Mouse (Mus musculus) liver, embryonic 15.5 days (tissue): ENCODE results near the gene Acmsd. TPM values are rescaled to one million over a fixed set of nuclear protein-coding genes. Genes with fewer than 3 reads are reported as not detected.
"Not testable (repeated sequence)": the region's sequence is repeated elsewhere in the genome, so short reads cannot be mapped to it uniquely, and the experiment has no call there.

ENCODE experiments used
- ATAC-seq: fragments of 200-750 bp; cut with Nextera tagmentation; 2 replicates; pipeline ENCODE4 v1.8.0; 2017; ENCODE audit warnings: moderate number of reproducible peaks, mild to moderate bottlenecking, moderate library complexity; ENCODE audit not compliant: insufficient read depth
- H3K27ac ChIP-seq: fragments of 300-500 bp; sonication (generic); replicated peaks from 2 replicates; pipeline ENCODE4 v1.5.1; 2015; ENCODE audit warnings: mild to moderate bottlenecking, inconsistent platforms
- H3K27me3 ChIP-seq: fragments of 300-500 bp; sonication (generic); 2 replicates; pipeline ENCODE4 v1.6.1; 2015; ENCODE audit warnings: mild to moderate bottlenecking, inconsistent platforms
- H3K36me3 ChIP-seq: fragments of 300-500 bp; sonication (generic); replicated peaks from 2 replicates; pipeline ENCODE4 v1.6.1; 2015; ENCODE audit warnings: moderate library complexity, mild to moderate bottlenecking, inconsistent platforms
- H3K4me1 ChIP-seq: fragments of 300-500 bp; sonication (generic); replicated peaks from 2 replicates; pipeline ENCODE4 v1.6.1; 2015; ENCODE audit warnings: inconsistent platforms
- H3K4me2 ChIP-seq: fragments of 300-500 bp; sonication (generic); 2 replicates; pipeline ENCODE4 v1.6.1; 2015; ENCODE audit warnings: moderate library complexity, mild to moderate bottlenecking, inconsistent platforms
- H3K4me3 ChIP-seq: fragments of 300-500 bp; sonication (generic); replicated peaks from 2 replicates; pipeline ENCODE4 v1.5.1; 2015; ENCODE audit warnings: mild to moderate bottlenecking, inconsistent platforms
- H3K9ac ChIP-seq: fragments of 300-500 bp; sonication (generic); 2 replicates; pipeline ENCODE4 v1.6.1; 2015; ENCODE audit warnings: moderate library complexity, mild to moderate bottlenecking, inconsistent platforms
- H3K9me3 ChIP-seq: fragments of 300-500 bp; sonication (generic); replicated peaks from 2 replicates; pipeline ENCODE4 v1.6.1; 2016; ENCODE audit warnings: inconsistent platforms
- WGBS: fragments of 180-500 bp; shearing (Covaris S2); methylation state at CpG from one replicate; pipeline ENCODE4 v1.1.7; 2015; ENCODE audit warnings: mixed read lengths; ENCODE audit not compliant: insufficient replicate concordance; 5-methylcytosine and 5-hydroxymethylcytosine counted together
- polyA plus RNA-seq: library from polyadenylated mRNA; unstranded; fragments of >200 nt; fragmentation: Nextera tagmentation; extraction: Ambion mirVana; gene quantifications from 2 replicates; pipeline ENCODE4 v1.2.1, GENCODE M21; 2015

Acmsd gene
- polyA plus RNA-seq, 1 experiment from 2014 or later: 7.5 TPM

GRCm38 (mm10) chr1:127750401-127751102 lies 21.3 kb downstream of the Acmsd start:
- Histone ChIP-seq H3K4me1 (peaks cover 15% of the 10 kb centered on the region), H3K9ac (no peak overlapping the region), H3K27me3 (no peaks in the 10 kb centered on the region), H3K27ac (no peak overlapping the region), H3K4me2 (no peak overlapping the region), H3K4me3 (no peak overlapping the region), H3K36me3 (no peaks in the 10 kb centered on the region), H3K9me3 (no peaks in the 10 kb centered on the region)
- no peak for ATAC-seq
- WGBS: 78% methylated on average over 11 of the region's 11 CpGs

DNA sequence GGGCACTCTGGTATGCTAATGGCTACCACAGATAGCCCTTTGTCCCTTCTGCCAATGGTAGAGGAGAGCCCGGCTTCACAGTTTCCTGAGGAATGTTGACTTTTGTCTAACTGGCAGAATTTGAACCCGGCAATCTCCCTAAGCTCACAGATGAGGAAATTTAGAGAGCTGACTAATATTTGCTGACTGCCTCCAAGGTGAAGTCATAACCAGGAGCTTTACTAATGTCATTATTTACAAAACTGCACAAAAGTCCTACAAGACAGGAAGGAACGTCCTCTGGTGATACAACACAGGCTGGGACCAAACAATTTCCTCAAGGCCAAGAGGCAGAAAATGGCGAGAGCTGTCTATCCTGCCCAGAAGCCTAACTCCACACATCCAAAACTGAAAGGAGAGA lies 26.6 kb downstream of the Acmsd start:
- H3K4me3 ChIP-seq: no peak overlapping the region
- 39% methylated on average over 4 of the region's 4 CpGs for WGBS
- no peaks in the 10 kb centered on the region for H3K27me3 ChIP-seq
- peaks cover 50% of the 10 kb centered on the region for H3K4me1 ChIP-seq
- peak; percentile 16 for ATAC-seq
- no peaks in the 10 kb centered on the region for H3K36me3 ChIP-seq
- peak overlapping the region; percentile 76 for H3K4me2 ChIP-seq
- no peaks in the 10 kb centered on the region for H3K9me3 ChIP-seq
- peak overlapping the region; percentile 96 for H3K27ac ChIP-seq
- H3K9ac ChIP-seq: peak overlapping the region; percentile 58

DNA sequence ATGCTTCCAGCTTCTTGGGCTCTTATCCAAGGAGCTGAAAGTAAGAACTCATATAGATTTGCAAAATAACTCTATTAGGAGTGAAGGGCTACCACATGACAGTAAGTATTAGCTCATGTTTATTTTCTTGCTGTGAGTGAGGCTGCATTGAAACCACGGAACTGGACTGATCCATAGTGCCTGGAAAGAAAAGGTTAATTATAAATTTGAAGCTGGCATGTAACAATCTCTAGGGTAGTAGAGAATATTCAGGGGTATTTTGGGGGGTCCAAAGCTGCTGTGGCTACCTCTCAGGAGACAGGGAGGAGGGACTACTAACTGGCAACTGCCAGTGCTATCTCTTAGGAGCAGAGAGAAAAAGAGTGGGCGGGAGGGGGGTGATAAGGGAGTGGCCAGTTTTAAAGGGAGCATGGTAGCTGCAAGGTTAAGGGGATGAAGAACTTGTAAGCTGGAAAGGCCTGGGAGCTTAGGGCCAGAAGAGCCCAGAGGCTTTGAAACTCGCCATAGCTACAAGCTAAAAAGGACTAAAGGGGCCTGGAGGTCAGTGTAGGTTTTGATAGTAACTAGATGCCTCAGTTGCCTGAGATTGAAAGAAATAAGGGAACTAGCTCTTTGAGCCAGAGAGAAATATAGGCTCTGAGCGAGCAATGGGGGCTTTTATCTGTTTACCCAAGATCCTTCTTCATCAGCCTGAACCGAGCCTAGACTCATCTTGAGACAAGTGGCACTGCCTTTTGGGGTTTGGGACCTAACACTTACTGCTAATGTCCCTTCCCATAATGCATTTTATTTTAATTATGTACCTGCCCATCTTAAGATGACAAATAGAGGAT lies 27.3 kb downstream of the Acmsd start:
- H3K4me2 ChIP-seq: peak overlapping the region; percentile 76
- H3K36me3 ChIP-seq: no peaks in the 10 kb centered on the region
- peak overlapping the region; percentile 46 for H3K4me3 ChIP-seq
- 18% methylated on average over 5 of the region's 5 CpGs for WGBS
- H3K27ac ChIP-seq: peak overlapping the region; percentile 96
- no peaks in the 10 kb centered on the region for H3K9me3 ChIP-seq
- peak; percentile 99 for ATAC-seq
- peaks cover 50% of the 10 kb centered on the region for H3K4me1 ChIP-seq
- peak overlapping the region; percentile 58 for H3K9ac ChIP-seq
- H3K27me3 ChIP-seq: no peaks in the 10 kb centered on the region

- not testable (repeated sequence) for H3K9me3 ChIP-seq, H3K27me3 ChIP-seq, H3K36me3 ChIP-seq
- Histone ChIP-seq H3K4me2 (peak overlapping the region; percentile 76), H3K27ac (peak overlapping the region; percentile 96), H3K4me1 (peaks cover 50% of the 10 kb centered on the region), H3K9ac (0 out of 2 replicates have a peak overlapping the region, but pooled peaks have one; percentile 58), H3K4me3 (peak overlapping the region; percentile 46)
- WGBS: 52% methylated on average over 3 of the region's 3 CpGs
- peak; percentile 10 for ATAC-seq
Measured at GRCm38 (mm10) chr1:127757164-127757545, 27.9 kb downstream of the Acmsd start.

GRCm38 (mm10) chr1:127765468-127765867 lies 36.3 kb downstream of the Acmsd start:
- no peak overlapping the region for H3K9ac ChIP-seq
- H3K36me3 ChIP-seq: no peaks in the 10 kb centered on the region
- 49% methylated on average over 2 of the region's 2 CpGs for WGBS
- H3K4me3 ChIP-seq: no peak overlapping the region
- H3K27ac ChIP-seq: no peak overlapping the region
- no peaks in the 10 kb centered on the region for H3K9me3 ChIP-seq
- H3K4me2 ChIP-seq: no peak overlapping the region
- H3K27me3 ChIP-seq: no peaks in the 10 kb centered on the region
- H3K4me1 ChIP-seq: peaks cover 3% of the 10 kb centered on the region; the same call in 1 of the 2 replicates
- no peak for ATAC-seq

- no peak overlapping the region for H3K27ac ChIP-seq
- 87% methylated on average over 2 of the region's 2 CpGs for WGBS
Measured at GRCm38 (mm10) chr1:127766741-127767140, 37.5 kb downstream of the Acmsd start.

DNA sequence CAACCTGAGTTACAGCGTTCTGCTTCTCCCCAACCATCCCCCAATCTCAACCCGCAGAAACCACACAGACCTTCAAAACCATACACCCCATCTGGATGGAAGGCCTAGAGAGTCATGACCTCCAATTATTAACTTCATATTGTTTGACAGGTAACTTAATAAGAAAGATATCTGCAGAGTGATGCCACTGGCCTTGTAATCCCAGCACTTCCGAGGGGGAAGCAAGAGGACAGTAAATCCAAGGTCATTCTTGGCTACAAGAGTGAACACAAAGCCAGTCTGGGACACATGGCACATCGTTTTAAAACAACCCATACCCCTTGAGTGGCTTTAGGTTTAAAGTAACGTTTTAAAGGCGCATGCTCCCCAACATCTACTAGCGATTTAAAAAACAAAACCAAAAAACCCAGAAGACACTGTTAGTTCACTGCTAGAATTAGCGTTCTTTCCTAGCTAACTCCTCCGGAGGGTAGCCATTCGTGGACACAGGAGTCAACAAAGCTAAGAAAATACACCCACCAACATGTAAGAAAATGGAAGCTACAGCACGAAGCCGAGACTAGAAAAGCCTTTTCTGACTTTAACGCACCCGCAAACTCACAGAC lies 44.1 kb downstream of the Acmsd start:
- WGBS: under 1% methylated on average over 14 of the region's 14 CpGs
- Histone ChIP-seq H3K9ac (peak overlapping the region; percentile 96), H3K9me3 (no peaks in the 10 kb centered on the region), H3K27me3 (no peaks in the 10 kb centered on the region), H3K27ac (peak overlapping the region; percentile 92), H3K36me3 (peaks cover 1% of the 10 kb centered on the region; the same call in 1 of the 2 replicates), H3K4me3 (peak overlapping the region; percentile 97), H3K4me2 (peak overlapping the region; percentile 83), H3K4me1 (peaks cover 27% of the 10 kb centered on the region)
- ATAC-seq: peak; percentile 4

More at GRCm38 (mm10) chr1:127766741-127767140, 37.5 kb downstream of the Acmsd start:
- Histone ChIP-seq H3K4me3 (no peak overlapping the region), H3K36me3 (no peaks in the 10 kb centered on the region), H3K4me2 (no peak overlapping the region), H3K9me3 (no peaks in the 10 kb centered on the region), H3K4me1 (peaks cover 3% of the 10 kb centered on the region; the same call in 1 of the 2 replicates), H3K9ac (no peak overlapping the region), H3K27me3 (no peaks in the 10 kb centered on the region)
- ATAC-seq: no peak

DNA sequence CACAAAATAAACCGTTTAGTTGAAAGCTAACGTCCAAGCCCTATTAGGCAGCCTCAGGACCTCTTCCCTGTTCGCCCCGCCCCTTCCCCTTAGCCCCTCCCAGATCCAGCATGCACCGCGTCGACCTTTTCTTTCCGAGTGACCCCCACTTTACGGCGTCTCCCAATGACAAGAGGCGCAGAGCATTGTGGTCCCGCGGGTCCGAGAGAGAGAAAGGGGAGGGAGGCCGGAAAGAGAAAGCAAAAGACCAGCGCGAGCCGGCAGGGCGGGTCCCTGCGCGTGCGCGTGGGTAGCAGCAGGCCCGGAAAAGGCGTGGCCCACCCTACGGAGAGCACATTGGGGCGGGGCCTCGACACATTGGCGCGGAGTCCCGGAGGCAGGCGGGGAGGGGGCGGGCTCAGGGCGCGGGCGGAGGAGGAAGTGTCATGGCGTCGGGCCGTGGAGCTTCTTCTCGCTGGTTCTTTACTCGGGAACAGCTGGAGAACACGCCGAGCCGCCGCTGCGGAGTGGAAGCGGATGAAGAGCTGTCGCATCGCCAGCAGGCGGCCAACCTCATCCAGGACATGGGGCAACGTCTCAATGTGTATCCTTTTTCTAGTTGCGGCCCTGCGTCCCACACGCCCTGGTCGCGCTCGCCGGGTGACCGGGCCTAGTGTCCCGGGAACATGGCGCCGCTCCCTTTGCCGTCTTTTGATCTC lies 44.7 kb downstream of the Acmsd start, which contains the start of gene Ccnt2:
Gene Ccnt2, plus strand, starts transcription at position 362 of the 698 bp plus-strand sequence.
- peak; percentile 97 for ATAC-seq
- peaks cover 34% of the 10 kb centered on the region for H3K4me1 ChIP-seq
- H3K4me3 ChIP-seq: peak within 1 kb of the TSS; percentile 97
- H3K36me3 ChIP-seq: peaks cover 7% of the 10 kb centered on the region
- H3K4me2 ChIP-seq: peak within 1 kb of the TSS; percentile 83
- H3K27me3 ChIP-seq: no peaks in the 10 kb centered on the region
- peak within 1 kb of the TSS; percentile 96 for H3K9ac ChIP-seq
- H3K9me3 ChIP-seq: no peaks in the 10 kb centered on the region
- H3K27ac ChIP-seq: peak within 1 kb of the TSS; percentile 92
- WGBS: under 1% methylated on average over 63 of the region's 63 CpGs

GRCm38 (mm10) chr1:127774501-127774880 lies 45.3 kb downstream of the Acmsd start:
- Histone ChIP-seq H3K9ac (peak overlapping the region; percentile 96), H3K4me3 (peak overlapping the region; percentile 97), H3K9me3 (no peaks in the 10 kb centered on the region), H3K4me2 (peak overlapping the region; percentile 70), H3K27ac (peak overlapping the region; percentile 92), H3K4me1 (peaks cover 39% of the 10 kb centered on the region), H3K36me3 (peaks cover 12% of the 10 kb centered on the region), H3K27me3 (no peaks in the 10 kb centered on the region)
- peak; percentile 20 for ATAC-seq
- WGBS: under 1% methylated on average over 31 of the region's 31 CpGs

GRCm38 (mm10) chr1:127775206-127775720 lies 46.0 kb downstream of the Acmsd start:
- Histone ChIP-seq H3K4me1 (peaks cover 47% of the 10 kb centered on the region), H3K9me3 (no peaks in the 10 kb centered on the region), H3K4me2 (peak overlapping the region; percentile 70), H3K36me3 (peaks cover 16% of the 10 kb centered on the region), H3K27me3 (no peaks in the 10 kb centered on the region), H3K9ac (peak overlapping the region; percentile 96), H3K4me3 (peak overlapping the region; percentile 97), H3K27ac (peak overlapping the region; percentile 92; the same call in 1 of the 2 replicates)
- WGBS: 4% methylated on average over 10 of the region's 10 CpGs
- ATAC-seq: no peak
